Mouse (Mus musculus) left cerebral cortex, postnatal 36 days (tissue): Measurements from ENCODE around the gene Thtpa. TPM values are rescaled to one million over a fixed set of nuclear protein-coding genes. Genes with fewer than 3 reads are reported as not detected.
A peak's percentile ranks its signal among the peaks of the same experiment; 100 is the strongest.

Experiments used
- DNase-seq, 2 experiments: peaks; one replicate each; pipeline ENCODE4 v3.0.0; 2021 to 2022; ENCODE audit warnings: low spot score in 2 of 2, mixed read lengths in 1 of 2
- intact Hi-C: fragments of 180-260 bp; cut with DNase I; formaldehyde crosslinking; loops from one replicate; pipeline ENCODE4 v1.15.1; 2025
- total RNA-seq, 2 experiments: library from RNA; stranded (reverse); gene quantifications; 2 replicates each; pipeline ENCODE4 v1.2.3; 2021

The Thtpa gene
- total RNA-seq, 2 experiments from 2014 or later: 24.3 to 29.5 TPM

DNA sequence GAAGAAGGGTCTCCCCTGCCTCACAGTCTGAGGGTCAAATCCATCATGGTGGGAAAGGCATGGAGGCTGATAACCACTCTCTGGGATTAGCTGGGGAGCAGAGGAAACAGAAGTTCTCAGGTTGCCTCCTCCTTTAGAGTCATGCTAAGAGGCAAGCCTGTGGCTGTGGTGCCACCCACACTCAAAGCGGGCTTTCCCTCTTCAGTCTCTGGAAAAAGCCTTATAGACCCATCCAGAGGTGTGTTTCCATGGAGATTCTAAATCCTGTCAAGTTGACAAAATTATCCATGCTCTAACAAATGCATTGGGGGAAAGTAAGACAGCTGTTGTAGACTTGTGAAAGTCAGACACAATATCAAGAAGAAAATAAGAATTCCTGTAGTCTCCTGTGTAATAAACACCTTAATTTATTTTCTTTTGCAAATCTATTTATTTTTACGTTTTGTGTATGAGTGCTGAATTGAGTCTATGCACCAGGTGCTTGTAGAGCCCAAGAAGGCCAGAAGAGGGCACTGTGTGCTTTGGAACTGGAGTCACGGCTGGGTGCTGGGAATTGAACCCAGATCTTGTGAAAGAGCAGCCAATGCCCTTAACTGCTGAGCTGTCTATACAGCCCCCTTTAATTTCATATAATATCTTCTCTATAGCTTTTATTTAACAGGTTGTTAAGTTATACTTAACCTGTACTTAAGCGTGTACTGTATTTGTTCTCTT is 25.0 kb downstream of the Thtpa start:
- intact Hi-C loops: loop anchor here (5.0 kb wide), 1 partner anchor 38 kb away; no protein-coding TSS in a partner anchor
- peak in 1 of 2 experiments; percentile 16 for DNase-seq

DNA sequence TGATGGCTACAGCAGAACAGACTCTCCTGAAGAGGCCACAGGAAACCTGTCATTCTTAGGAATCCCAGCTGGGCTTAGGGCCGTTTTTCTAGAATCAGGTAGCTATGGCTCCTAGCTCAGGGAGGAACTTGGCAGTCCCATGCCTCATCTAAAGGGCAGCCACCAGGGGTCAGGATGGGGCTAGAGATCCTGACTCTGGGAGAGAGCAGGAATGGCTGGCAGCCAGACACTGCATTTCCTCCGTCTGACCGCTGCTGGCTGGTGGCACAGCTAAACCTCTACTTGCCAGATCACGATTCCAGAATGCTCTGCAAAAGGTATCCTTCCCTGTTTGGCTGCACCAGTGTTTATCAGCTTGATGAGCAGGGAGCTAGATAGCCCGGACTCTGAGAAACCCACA is 27.4 kb downstream of the Thtpa start:
- intact Hi-C loops: loop anchor here (5.0 kb wide), 1 partner anchor 35 kb away; no protein-coding TSS in a partner anchor
- DNase-seq: peak in 1 of 2 experiments; percentile 38

DNA sequence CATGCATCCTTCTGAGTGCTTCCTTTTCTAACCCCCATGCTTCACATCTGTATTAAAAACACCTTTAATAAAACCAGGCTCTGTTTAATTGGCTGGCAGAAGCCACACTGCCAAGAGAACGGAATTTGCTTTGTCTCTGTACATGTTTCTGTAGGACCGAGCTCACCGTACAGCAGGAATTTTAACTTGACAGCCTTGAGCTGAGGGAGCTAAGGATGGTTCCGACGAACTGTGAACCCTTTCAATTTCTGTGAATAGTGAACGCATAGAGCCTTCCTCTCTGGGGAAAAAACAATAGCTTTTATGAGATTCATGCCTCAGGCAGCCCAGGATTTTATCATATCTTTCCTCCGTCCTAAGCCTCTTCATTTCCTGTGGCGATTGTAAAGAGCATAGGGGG is 27.8 kb downstream of the Thtpa start:
- DNase-seq: no peak
- intact Hi-C loops: loop anchor here (5.0 kb wide), 1 partner anchor 35 kb away; no protein-coding TSS in a partner anchor

DNA sequence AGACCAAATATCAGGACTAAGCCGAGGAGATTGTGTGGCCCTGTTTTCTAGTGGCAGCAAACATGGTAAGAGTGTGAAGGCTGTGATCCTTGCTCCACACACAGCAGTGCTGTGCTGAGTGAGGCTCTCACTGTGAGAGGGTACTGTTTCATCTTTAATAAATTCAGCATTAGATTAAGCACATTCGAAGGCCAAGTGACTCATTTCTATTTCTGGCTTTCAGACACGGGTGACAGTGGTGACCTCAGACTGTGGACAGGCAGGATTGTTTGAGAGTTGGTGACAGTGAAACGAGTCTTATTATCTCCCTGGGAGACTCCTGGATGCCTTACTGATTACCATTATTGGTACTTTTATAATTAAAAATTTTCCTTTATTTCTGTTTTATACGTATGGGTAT is 31.1 kb downstream of the Thtpa start:
- intact Hi-C loops: no loop called here
- no peak for DNase-seq

DNA sequence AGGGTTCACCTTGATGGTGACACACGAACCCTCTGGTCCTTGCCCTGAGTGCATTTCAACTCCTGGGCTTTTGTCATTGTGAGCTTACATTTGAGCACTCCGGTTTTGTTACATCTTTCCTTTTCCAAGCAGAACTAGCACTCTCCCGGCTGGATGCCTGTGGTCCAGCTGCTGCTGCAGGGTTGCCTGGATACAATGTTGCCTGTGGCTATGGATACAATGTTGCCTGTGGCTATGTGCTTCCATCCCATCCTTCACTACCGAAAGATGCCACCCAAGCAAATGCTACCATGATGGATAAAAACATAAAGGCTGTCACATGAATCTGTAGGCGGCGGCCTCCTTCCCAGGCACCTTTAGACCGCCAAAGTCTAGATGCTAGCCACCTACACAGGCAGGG is 31.9 kb downstream of the Thtpa start:
- DNase-seq: peak in 1 of 2 experiments; percentile 18
- intact Hi-C loops: no loop called here

DNA sequence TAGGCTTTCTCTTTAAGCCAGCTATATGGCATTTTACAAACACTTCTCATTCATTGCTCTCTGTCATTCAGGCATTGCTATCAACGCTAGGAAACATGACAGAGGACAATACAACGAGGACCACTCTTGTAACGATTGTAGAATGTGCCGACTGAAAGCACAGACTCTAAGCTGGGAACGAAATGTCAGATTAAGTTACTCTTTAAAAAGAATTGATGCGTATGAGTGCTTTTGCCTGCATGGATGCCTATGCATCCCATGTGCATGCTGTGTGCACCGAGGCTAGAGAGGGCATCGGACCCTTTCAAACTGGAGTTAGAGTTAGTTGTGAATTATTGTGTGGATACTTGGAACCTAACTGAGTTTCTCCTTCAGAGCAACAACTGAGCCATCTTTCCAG is 41.1 kb downstream of the Thtpa start:
- DNase-seq: no peak
- intact Hi-C loops: no loop called here

DNA sequence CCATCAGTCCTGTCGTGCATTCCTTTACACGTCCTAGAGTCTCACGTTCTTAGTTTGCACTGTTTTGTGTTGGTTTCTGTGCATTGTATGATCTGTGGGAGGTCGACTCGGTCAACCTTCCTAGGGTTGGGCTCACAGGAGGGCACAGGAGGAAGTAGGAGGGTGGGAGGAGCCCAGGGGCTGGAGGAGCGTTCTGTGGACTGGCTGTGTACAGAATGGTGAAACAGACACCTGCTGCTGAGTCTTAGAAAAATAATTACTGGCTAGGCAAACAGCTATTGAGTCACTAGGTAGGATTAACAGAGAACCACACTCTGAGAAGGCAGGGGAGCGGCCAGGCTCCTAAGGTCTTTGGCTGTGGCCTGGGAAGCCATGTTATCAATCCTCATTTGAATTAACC is 44.7 kb downstream of the Thtpa start:
- intact Hi-C loops: no loop called here
- no peak for DNase-seq

DNA sequence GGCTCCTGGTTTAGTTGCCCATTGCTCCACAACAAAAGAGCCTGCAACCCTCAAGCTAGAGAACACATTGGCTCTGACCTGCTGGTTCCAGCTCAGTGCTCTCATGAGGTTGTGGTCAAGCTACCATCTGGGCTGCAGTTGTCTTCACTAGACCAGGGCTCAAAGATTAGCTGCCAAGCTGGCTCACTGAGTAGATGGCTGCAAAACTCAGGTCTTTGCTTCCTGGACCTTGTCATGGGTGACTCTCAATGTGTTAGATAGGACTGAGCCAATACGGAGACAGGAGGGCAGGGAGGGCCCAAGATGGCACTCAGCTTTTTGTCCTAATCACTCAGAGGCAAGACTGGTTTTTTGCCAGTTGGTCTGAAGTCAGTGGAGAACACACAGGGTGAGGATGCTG is 51.7 kb downstream of the Thtpa start:
- no peak for DNase-seq
- intact Hi-C loops: loop anchor here (5.0 kb wide), 1 partner anchor 391 kb away; no protein-coding TSS in a partner anchor

DNA sequence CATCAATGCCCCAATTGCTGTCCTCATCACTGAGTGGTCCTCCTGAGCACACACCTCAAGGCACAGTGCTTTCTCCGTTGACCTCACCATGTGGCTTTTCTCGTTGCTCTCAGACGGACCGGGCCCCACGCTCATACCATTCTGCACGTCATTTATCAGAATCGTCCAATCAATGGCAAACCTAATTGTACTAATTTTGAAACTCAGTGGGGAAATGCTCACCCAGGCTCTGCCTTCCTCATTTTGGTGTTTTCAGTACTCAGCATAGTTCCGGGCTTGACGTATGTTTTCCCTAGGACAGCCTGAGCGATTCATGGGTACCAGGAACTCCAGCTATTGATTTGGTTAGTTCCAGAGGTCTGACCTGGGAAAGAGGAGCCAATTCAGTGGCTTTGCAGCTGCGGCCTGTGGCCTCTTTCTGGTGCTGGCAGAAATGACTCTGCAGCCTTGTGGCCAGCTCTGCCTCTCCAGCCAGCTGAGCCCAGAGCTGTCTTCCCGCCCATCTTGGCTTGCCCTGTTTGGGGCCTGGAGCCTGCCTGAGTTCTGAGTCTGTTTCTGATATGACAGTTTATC is 52.3 kb downstream of the Thtpa start:
- DNase-seq: no peak
- intact Hi-C loops: loop anchor here (5.0 kb wide), 1 partner anchor 390 kb away; no protein-coding TSS in a partner anchor

DNA sequence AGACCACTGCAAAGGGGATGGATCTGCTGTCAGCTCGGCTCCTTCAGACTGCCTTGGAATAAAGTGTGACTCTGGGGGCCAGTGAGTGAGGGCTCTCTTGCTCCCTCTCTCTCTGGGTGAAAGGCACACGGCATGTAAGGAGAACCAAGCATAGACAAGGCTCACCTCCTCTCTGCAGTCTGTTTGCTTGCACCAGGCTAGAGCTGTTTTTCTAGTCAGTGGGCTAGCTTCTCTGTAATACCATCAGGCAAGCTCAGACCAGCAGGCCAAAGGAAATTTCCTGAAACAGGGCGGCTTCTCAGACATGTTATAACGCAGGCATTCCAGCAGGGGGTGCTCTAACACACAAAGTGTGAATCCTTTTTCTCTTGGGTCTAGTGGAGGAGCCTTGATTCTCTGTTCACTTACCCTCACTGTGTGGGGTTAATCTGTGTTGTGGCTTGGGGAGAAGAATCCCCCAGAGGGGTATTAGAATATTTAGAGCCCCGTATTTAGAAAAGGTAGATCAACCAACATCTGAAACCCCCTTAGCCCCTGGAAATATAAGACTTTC is 53.9 kb downstream of the Thtpa start:
- intact Hi-C loops: loop anchor here (1.0 to 5.0 kb wide), 2 partner anchors 290 to 389 kb away; no protein-coding TSS in a partner anchor

More for the DNA sequence above, 53.9 kb downstream of the Thtpa start:
- DNase-seq: peak; percentile 55 to 65

Other genes starting within 250 kb of the Thtpa start
- gene Homez, start 223.8 kb upstream of the Thtpa start, total RNA-seq: 10 to 100 TPM; 15.9 to 22.1 TPM
- gene Ppp1r3e, start 217.2 kb upstream of the Thtpa start, total RNA-seq: 10 to 100 TPM; 15.2 to 17.2 TPM
- 100 to 1,000 TPM; 131 to 145 TPM for gene Bcl2l2, start 211.4 kb upstream of the Thtpa start, total RNA-seq
- not detected for gene Gm20521, start 211.3 kb upstream of the Thtpa start, total RNA-seq
- 100 to 1,000 TPM; 194 to 280 TPM for gene Pabpn1, start 202.3 kb upstream of the Thtpa start, total RNA-seq
- gene Slc22a17, start 181.7 kb upstream of the Thtpa start, total RNA-seq: 100 to 1,000 TPM; 618 to 651 TPM
- gene Efs, start 168.7 kb upstream of the Thtpa start, total RNA-seq: 1 to 10 TPM; 7.1 to 7.3 TPM
- not detected for gene Il25, start 162.1 kb upstream of the Thtpa start, total RNA-seq
- gene Cmtm5, start 158.5 kb upstream of the Thtpa start, total RNA-seq: 10 to 100 TPM; 56.6 to 59.4 TPM
- 1 to 10 TPM; 4.2 to 5.2 TPM for gene Myh6, start 127.9 kb upstream of the Thtpa start, total RNA-seq
- not detected for gene Gm17428, start 117.9 kb upstream of the Thtpa start, total RNA-seq
- gene Myh7, start 100.2 kb upstream of the Thtpa start, total RNA-seq: 10 to 100 TPM; 20.1 to 22.2 TPM
- 10 to 100 TPM; 23.5 to 30.8 TPM for gene Ngdn, start 79.3 kb upstream of the Thtpa start, total RNA-seq
- gene Zfhx2, start 2.5 kb upstream of the Thtpa start, total RNA-seq: 10 to 100 TPM; 31.0 to 52.3 TPM
- gene Ap1g2, start 11.8 kb downstream of the Thtpa start, total RNA-seq: 10 to 100 TPM in 1 of 2 experiments, 1 to 10 TPM in 1; 6.3 to 20.1 TPM
- gene Jph4, start 22.2 kb downstream of the Thtpa start, total RNA-seq: 100 to 1,000 TPM; 312 to 354 TPM
- gene Dhrs2, start 127.2 kb downstream of the Thtpa start, total RNA-seq: not detected